Mouse (Mus musculus) yolk sac, embryonic 10.5 days (tissue): Measurements from ENCODE around the gene Ank2.

Source experiments
- DNase-seq: peaks from one replicate; pipeline ENCODE4 v3.0.0-alpha.2; 2017; ENCODE audit warnings: low spot score

The Ank2 gene

DNA sequence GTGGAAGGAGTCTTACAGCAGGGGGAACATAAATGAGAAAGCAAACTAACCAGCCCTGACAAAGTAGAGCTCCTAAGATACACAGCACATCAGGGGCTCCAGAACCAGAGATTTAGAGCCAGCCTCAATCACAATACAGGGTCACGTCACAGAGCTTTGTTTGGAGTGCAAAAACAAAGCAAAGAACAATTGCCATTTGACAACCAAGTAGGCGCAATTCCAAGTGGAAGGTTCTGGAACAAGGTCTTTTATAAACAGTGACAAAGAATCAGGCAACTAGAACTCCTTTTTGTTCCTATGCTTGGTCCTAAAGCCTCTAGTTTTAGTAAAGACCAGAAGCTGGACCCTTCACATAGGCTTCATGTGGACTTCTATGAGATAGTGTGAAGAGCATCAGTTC, 326.5 kb downstream of the Ank2 start:
- DNase-seq = no peak

DNA sequence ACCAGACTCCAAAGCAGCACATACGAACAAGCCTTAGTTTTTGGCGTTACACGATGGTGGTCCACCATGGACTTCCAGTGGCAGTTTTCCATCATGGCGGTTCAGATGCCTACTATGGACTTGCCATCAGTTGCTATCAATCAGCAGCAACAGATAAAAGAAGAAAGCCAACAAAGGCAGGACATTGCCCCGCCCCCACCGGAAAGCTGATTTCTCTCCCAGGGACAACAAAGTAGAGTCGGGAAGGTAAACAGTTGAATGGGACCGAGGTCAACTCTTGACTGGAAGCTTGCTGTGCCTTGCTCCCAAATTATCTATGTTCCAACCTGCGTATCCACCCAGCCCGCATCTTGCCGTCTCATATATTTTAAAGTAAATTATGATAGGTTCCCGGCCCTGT, 328.9 kb downstream of the Ank2 start:
- DNase-seq = peak; percentile 36

DNA sequence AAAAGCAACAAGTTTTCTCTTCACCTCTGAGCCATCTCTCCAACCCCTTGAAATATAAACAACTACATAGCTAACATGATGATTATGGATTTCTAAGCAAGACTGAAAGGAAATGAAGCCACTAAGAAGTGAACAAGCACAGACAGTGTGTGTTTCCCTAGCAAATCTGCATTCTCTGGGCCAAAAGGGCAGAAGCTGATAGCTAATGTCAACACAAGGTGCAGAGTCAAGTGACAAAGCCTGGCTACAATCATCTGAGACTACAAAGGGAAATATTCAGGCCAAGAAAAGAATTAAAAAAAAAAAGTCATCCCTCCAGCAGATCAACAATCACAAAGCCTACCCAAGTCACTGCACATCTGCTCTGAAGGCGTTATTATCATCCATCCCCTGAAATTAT, 330.0 kb downstream of the Ank2 start:
- peak; percentile 60 for DNase-seq

DNA sequence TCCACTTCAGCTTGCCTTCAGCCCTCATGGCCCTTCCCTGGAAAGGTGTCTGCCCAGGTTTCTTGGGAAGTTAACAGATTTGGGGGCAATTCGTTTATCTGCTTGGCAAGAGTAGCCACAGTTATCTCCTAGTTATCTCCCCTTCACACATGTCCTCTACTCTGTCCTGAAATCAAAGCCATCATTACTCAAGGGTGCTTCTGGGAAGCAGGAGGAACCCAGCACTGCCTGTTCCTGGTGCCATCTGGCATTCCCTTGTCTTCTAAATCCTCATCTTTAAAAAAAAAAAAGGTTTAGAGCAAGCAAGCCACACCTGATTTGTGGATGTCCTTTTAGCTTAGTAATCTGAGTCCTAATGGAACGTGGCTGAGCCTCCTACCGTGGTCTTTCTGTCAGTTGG, 335.4 kb downstream of the Ank2 start:
- no peak for DNase-seq

DNA sequence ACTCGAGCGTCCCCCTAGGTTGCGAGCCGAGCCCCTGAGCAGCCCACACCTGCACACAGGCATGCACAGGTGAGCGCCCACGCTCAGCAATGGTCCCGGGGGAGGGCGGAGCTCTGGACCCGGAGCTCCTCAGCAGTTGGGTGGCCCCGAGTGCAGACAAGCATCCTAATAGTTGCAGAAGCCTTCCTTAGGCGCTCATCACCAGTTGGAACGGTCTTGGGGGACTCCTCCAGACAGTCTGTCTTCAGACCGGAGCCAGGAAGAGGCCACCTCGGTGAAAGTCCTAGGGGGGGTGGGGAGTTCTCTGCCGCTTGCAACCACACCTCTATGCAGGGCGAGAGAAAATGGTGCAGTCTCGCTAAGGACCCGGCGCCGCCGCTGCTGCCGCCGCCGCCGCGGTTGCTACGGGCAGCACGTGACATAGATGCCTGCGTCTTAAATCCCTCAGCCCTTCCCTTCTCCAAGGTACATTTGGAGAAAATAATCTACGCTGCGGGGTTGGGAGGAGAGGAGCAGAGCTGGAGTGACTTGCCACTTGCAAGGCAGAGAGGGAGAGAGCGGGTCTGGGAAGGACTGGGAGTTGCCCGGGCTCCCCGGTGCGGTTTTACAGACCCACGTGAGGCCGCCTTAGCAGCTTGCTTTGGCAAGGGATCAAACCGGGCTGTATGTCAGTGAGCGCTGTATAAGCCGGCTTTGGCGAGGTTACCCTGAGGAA, 337.0 kb downstream of the Ank2 start:
- peak; percentile 79 for DNase-seq

DNA sequence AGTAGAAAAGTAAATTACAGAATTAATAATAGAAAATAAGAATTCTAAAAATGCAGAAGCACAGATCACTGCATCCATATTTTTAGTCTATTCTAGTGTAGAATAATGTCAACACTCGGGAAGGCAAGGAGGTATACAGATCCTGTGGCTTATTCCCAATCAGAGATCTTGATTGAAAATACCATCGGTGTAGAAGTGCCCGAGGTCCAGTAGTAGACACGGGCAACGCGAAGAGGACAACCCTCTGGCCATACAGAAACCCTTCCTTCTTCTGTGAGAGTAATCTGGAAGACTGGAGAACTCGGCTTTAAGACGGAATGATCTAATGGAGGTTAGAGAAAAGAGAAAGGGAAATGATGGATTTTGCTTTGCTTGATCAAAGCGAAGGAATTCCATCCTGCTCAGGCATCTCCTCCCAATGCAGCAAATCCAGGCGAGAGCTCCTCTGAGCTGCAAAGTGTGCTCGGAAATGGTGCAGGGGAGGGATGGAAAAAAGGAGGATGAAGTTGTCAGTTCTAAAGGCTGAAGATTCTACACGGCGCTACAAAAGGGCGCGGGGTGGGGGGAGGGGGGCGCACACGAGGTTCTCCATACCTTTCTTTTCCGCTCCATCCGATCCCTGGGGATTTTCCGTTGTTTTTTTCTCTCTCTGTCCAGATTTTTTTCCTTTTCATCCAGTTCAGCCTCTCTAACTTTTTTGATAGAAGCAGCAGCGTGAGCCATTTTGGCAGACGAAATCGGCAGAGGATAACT, 337.9 kb downstream of the Ank2 start:
- no peak for DNase-seq

DNA sequence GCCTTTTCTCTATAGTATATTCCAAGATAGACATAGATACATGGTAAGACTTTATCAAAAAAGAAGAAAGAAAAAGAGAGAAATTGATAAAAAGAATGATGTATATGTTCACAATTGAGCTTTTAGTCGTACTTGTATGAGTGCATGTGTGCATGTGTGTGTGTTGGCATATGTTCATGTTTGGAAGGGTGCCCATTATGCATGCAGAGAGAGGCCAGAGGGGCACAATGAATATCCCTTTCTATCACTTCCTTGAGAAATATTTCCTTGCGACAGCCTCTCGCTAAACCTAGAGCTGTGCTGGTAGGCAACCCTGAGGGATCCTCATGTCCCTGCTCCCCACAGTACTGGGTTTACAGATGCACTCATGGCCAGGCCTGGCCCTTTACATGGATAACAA, 341.4 kb downstream of the Ank2 start:
- no peak for DNase-seq

DNA sequence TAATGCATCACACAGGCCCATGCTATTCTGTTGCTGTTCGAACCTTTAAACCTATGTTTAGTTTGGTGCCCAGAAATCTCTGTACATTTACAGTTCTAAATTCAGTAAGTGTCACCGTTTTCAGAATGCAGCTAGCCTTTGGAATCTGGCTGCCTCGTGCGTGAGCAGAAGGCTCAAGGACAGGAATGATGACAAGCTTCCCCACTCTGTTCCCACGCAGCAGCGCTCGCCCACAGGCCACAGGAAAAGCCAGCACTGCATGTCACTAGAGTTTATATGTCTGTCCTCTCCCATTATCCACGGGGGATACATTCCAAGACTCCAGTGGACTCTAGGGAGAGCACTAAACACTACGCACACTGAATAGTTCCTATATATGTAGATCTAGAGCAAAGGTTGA, 343.1 kb downstream of the Ank2 start:
- no peak for DNase-seq

DNA sequence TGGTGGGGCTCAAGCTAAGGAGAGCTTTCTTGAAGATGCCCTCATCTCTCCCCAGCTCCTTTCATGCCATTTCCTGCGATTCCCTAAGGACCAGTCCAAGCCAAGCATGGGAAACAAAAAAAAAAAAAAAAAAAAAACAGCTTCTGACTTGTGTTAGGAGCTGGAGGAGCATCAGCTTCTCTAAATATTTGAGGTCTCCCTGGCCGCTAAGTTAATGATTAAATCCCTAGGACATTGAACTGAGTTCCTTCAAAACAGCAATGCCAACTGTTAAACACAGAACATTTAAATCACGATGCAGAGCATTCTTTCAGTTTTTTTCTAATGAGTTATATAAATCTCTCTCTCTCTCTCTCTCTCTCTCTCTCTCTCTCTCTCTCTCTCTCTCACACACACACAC, 345.3 kb downstream of the Ank2 start:
- peak; percentile 24 for DNase-seq

DNA sequence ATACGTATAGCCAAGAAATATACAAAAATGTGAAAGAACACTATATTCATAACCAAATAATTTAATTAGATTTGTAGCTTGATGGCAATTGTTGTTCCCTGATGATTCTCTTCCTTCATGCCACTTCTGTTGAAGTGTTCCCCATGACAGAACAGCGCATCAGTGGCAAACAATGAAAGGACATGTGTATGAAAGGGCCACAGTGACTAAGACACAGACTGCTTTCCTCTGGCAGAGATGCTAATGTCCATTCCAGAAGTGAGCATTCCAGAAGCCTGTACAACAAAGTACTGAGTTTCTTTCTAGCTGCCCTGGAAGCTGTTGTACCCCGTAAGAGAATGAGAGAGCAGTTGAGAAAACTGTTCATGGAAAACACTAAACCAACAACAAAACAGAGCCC, 345.7 kb downstream of the Ank2 start:
- no peak for DNase-seq

DNA sequence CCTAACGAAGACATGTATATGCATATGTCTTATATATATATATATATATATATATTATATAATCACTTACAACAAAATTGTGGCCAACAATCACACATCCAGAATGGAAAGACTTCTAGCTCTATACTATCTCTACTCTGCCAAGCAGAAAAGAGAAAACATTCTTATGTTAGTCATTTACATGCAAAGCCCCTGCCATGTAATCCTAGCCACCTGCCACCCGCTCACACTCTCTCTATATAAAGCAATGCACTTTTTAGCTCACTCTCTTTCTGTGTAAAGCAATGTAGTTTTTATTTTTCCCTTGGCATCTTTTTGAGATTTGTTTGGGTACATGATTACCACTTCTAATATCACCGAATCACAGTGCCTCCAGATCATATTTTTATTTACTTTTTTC, 350.5 kb downstream of the Ank2 start:
- DNase-seq = no peak

DNA sequence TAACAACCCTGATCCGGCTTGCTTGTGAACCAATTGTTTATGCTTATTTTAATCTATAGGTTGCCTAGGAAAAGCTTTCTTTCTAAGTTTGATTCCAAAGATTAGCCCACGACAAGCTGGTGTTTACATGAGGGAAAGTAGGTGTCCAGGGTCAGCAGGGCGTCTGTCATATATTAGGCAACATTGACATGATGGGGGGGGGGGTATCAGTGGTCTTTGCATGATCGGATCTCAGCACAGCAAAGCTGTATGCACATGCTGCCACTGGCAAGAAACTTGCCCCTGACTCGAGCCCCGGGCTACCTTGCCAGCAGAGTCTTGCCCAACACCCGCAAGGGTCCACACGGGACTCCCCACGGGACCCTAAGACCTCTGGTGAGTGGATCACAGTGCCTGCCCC, 358.6 kb downstream of the Ank2 start:
- no peak for DNase-seq

DNA sequence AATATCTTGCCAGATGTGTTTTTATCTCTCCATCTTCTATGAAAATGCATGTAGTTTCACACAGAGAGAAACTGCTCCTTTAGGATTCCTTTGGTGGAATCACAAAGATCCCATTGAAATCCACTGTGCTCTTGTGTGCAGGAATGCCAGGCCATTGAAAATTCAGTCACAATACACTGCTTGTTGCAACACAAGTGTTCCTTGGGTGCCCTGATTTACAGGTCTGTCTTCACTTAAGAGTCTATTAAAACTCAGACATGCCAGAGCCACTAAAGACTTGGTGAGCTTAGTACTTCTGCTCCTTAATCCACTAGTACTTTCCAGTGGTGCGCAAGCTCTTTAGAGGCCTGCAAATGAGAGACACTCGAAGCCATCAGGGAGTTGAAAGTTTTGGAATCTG, 359.5 kb downstream of the Ank2 start:
- no peak for DNase-seq

DNA sequence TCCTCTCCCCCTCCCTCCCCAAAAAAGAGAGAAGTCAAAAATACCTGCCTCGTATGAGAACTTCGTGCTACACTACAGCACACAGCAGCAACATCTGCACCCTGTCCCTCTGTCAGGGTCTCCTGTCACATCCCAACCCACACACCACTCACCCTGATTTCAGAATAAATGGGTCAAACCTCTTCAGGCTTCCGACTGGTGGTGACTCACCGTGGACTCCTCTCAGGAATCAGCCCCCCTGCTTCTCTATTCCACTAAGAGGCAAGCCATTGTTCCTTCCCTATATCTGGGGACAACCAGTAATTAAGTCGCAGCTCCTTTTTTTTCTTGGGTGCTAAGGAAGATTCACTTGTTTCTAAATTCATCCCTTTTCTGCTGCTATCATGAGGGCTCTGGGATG, 361.6 kb downstream of the Ank2 start:
- no peak for DNase-seq

DNA sequence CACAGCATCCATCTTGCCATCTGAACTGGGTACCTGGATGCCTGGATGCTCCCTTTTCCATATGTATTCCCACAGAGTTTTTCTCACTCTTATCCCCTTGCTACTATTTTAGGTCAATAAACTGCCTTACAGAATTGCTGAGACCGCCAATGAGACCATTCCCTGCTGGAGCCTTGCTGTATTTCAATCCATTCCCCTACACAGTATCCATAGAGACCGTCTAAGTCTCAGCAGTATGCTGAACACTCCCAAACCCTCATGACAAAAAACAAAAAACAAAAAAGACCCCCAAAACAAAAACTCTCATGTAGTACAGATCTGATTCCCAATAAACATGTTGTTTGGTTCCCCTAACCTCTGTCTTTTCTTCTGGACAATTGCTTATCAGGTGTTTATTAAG, 365.1 kb downstream of the Ank2 start:
- no peak for DNase-seq

DNA sequence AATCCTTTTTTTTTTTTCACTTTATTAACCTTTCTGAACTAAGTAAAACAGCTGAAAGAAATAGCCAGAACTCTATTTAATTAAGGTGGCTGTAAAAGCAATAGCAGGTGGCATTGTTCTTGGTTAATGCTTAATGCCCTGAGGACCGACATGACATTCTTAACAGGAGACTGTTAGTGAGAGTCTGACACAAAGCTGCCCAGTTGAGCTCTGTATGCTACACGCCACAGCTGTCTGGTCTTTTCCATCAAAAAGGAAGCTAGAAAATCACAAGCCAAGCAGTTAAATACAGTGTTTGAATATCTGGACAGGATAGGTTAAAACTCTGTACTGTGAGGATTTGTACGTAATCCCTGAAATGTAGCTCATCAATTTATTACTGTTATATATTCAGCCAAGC, 368.1 kb downstream of the Ank2 start:
- DNase-seq = no peak

DNA sequence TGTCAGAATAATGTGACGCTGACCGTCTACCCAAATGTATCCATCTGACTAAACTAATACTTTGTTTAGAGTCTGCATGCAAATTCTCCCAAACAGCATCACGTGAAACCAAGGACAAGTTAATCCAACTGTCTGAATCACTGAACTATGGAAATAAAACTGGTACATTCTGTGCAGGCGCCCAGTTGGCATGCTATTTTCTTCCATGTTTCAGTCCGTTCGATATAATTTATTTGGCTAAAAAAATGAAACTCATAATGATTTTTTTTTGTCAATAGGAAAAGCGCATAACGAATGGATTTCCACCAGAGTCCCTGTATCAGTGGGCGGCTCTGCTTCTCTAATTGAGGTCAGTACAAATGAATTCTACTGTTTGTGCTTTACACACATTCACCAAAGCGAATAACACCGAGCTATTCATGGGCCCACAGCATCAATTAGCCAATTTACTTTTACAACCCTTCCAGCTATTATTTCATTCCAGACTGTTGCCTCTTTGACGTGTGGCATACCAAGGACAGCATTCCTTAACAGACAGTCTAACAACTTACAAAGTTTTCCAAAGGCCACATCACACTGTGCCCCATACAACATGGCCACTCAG, 368.9 kb downstream of the Ank2 start:
- no peak for DNase-seq

DNA sequence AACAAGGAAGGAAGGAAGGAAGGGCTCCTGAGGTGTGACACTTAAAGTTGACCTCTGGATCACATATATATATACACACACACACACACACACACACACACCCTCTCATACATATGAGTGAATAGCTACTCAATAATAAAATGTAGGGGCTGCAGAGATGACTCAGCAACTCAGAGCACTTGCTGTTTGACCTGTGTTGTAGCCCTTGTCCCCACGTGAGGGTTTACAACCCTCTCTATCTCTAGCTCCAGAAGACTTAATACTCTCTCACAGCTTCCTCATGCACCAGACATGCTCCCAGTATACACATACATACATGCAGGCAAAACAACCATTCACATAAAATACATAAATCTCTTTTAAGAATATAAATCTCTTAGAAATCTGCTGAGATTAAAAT, 369.4 kb downstream of the Ank2 start:
- no peak for DNase-seq

DNA sequence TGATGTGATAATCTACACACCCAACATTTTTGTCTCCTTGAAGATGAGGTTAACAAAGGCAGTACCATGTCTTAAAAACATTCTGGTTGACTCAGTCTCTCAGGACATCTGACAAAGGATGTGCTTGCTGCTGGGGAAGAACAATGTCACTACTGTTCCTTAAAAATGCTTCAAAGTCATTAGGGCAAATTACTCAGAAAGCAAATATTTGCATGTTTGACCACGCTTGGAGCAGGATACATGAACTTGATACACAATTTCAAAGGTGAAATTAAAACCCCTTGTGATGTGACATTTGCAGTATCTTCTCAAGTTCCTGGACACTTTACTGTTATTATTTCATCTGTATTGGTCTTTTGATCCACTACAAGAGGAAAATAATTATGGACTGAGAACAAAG, 371.5 kb downstream of the Ank2 start:
- DNase-seq = no peak

DNA sequence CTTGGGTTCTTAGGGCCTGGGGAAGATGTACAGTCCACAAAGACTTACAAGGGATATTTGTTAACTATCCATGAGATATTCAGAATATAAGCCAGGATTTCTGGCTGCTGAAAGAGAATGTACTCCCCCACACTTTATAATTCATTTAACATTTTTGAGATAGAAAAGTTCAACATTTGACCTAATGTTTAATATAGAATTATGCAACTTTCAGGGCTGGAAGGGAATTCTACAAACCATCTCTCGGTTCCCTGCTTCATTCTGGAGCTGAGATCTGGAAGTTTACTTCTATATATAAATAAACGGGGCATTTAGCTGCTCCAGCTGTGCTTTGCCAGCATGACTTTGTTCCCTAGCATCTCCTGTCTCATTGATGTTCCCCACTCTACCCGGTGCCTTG, 372.9 kb downstream of the Ank2 start:
- no peak for DNase-seq

DNA sequence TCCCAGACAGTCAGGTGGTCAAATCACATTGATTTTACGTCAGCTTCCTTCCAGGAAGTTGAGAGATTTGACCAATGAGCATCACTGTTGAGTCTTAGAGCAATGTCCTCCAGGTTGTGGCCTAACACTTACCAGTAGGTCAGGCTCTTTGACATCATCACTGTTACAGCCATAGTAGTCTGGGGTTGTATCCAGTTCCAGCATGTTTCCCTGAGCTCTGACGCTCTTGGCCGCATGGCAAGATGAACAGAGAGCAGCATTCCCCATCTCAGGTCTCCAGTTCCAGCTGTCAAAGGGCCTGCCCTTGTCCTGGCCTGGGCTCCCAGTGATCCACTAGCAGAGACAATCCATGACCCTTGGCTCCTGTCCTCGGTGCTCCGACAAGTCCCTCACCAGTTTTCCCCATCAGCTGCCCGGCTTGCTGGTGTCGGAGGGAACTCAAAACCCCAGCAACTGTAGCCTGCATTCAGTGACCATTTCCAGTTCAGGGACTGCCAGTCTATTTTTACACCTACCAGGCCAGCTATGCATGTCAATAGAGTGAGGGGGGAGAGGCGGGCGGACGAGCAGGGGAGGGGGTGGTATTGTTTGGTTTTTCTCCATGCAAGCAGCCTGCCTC, 374.7 kb downstream of the Ank2 start:
- peak; percentile 46 for DNase-seq

DNA sequence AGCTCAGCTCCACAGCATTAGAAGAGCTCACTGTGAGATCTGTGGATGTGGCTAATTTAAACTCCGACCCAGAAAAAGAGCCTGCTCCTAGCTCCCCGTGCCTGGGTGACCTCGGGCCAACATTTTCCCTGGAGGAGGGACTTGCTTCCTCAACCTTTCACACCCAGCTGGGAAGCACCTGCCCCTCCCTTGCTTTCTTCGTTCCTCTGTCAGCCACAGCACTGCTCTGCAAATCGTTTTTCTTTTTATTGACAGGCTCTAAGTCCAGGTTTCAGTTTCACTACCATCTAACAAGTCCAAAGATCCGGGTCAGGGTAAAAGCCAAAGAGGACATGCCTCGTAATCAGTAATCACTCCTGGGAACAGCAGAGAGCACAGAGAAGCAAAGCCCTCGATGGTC, 375.8 kb downstream of the Ank2 start:
- DNase-seq = peak; percentile 79

DNA sequence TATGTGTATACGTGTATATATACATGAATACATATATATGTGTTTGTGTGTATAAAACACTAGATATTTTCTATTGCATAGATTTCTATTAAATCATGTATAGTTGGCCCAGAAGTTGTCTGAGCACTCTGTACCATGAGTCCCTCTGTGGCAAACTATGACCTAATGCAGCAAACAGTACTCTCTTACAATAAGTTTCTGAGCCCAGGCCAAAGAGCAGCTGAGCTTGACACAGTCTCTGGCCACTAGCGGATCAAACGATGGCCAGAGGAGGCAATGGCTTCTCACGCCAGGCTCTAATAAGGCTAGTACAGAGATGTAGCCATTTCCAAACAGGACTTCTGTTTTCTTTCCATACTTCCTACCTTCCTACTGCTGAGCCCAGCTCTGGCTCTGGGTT, 380.4 kb downstream of the Ank2 start:
- no peak for DNase-seq
